ENCODE assay signal across 8 mouse cellular contexts in the genomic region with DNA sequence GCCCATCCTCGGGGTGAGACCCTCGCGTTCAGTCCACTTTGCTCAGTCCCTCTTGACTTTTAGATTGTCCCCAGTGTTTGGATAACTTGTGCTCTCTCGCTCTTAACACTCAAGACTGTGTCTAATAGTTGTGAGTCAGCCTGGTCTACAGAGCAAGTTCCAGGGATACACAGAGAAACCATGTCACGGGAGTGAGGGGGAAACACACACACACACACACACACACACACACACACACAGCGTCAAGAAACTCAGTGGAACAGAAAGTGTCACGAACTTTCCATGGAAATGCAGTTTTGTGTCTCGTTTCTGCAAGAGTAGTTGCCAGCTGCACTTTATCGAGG. TPM values are rescaled to one million over a fixed set of nuclear protein-coding genes. Genes with fewer than 3 reads are reported as not detected.
DNase-seq lines count a peak whose midpoint lies in the region; ATAC-seq and TF ChIP-seq lines count a peak whose summit lies in the region.
"Not testable (repeated sequence)": the region's sequence is repeated elsewhere in the genome, so short reads cannot be mapped to it uniquely, and the experiment has no call there.

No protein-coding gene starts in this region.

- peak overlapping the region; percentile 100 for H3K4me3 ChIP-seq in brown adipose tissue, adult 24 weeks (ENCODE audit: insufficient read depth, low read depth, low read length)
- H3K4me3 ChIP-seq in forebrain, embryonic 11.5 days (ENCODE audit: low read depth, low read length) = peak overlapping the region; percentile 54
- peak overlapping the region; percentile 86 for H3K4me3 ChIP-seq in heart, embryonic 15.5 days
- peak overlapping the region; percentile 70 for H3K4me3 ChIP-seq in intestine, embryonic 16.5 days (ENCODE audit: low read length)
- peak overlapping the region; percentile 95; the same call in 1 of the 2 replicates for H3K4me3 ChIP-seq in liver, adult 2 months (ENCODE audit: insufficient read depth, low read depth, low read length)
- H3K4me3 ChIP-seq in midbrain, embryonic 11.5 days (ENCODE audit: low read depth, low read length) = peak overlapping the region; percentile 63
- peak overlapping the region; percentile 92 for H3K4me3 ChIP-seq in olfactory bulb, adult 2 months (ENCODE audit: insufficient read depth, low read depth, low read length)

- 26% methylated on average over 9 of the region's 9 CpGs for WGBS in forebrain, embryonic 11.5 days
- 25% methylated on average over 9 of the region's 9 CpGs for WGBS in heart, embryonic 15.5 days
- 22% methylated on average over 9 of the region's 9 CpGs for WGBS in intestine, embryonic 16.5 days
- WGBS in liver, adult 2 months = 20% methylated on average over 9 of the region's 9 CpGs
- WGBS in midbrain, embryonic 11.5 days = 33% methylated on average over 9 of the region's 9 CpGs
- 9% methylated on average over 9 of the region's 9 CpGs for WGBS in olfactory bulb, adult 2 months

- H3K27ac ChIP-seq in brown adipose tissue, adult 24 weeks (replicated peaks; ENCODE audit: low read depth, low read length) = 0 out of 2 replicates have a peak overlapping the region, but pooled peaks have one; percentile 91
- H3K27ac ChIP-seq in forebrain, embryonic 11.5 days (ENCODE audit: low read depth, low read length); heart, embryonic 15.5 days; intestine, embryonic 16.5 days (ENCODE audit: low read length); liver, adult 2 months (replicated peaks; ENCODE audit: insufficient read depth, low read depth, low read length); midbrain, embryonic 11.5 days (ENCODE audit: low read depth, low read length); olfactory bulb, adult 2 months (ENCODE audit: insufficient read depth, low read depth, low read length): not testable (repeated sequence)

- not testable (repeated sequence) for TF ChIP-seq POLR2A in liver, adult 2 months (IDR thresholded peaks at IDR 0.05; ENCODE audit: extremely low read depth, insufficient read depth, low read length); olfactory bulb, adult 2 months (IDR thresholded peaks at IDR 0.05; ENCODE audit: insufficient read depth, low read depth, low read length)

- TF ChIP-seq CTCF in liver, adult 2 months (IDR thresholded peaks at IDR 0.05; ENCODE audit: low read depth, low read length); olfactory bulb, adult 2 months (IDR thresholded peaks at IDR 0.05; ENCODE audit: insufficient read depth, low read depth, low read length): not testable (repeated sequence)

- not testable (repeated sequence) for H3K79me2 ChIP-seq in liver, adult 2 months (ENCODE audit: control insufficient read depth, insufficient read depth, low read length)

- peak overlapping the region; percentile 75 for H3K9ac ChIP-seq in forebrain, embryonic 11.5 days (ENCODE audit: low read length)
- peak overlapping the region; percentile 79 for H3K9ac ChIP-seq in heart, embryonic 15.5 days
- H3K9ac ChIP-seq in intestine, embryonic 16.5 days (ENCODE audit: low read depth, low read length) = peak overlapping the region; percentile 87
- H3K9ac ChIP-seq in liver, adult 2 months (ENCODE audit: low read depth, low read length) = peak overlapping the region; percentile 95; the same call in 1 of the 2 replicates
- peak overlapping the region; percentile 85 for H3K9ac ChIP-seq in midbrain, embryonic 11.5 days (ENCODE audit: low read length)

- H3K27me3 ChIP-seq in forebrain, embryonic 11.5 days (ENCODE audit: control insufficient read depth, insufficient read depth, low read length); heart, embryonic 15.5 days; intestine, embryonic 16.5 days (replicated peaks; ENCODE audit: control insufficient read depth, insufficient read depth, low read length); liver, adult 2 months (ENCODE audit: control insufficient read depth, insufficient read depth, low read length); midbrain, embryonic 11.5 days (ENCODE audit: control insufficient read depth, insufficient read depth, low read length): not testable (repeated sequence)

- H3K4me1 ChIP-seq in brown adipose tissue, adult 24 weeks (ENCODE audit: control insufficient read depth, insufficient read depth, insufficient read length, low read length); forebrain, embryonic 11.5 days (replicated peaks; ENCODE audit: control insufficient read depth, insufficient read depth, low read length); heart, embryonic 15.5 days (replicated peaks); intestine, embryonic 16.5 days (ENCODE audit: control insufficient read depth, insufficient read depth, low read length); liver, adult 2 months (ENCODE audit: control insufficient read depth, insufficient read depth, low read length); midbrain, embryonic 11.5 days (ENCODE audit: control insufficient read depth, insufficient read depth, low read length); olfactory bulb, adult 2 months (ENCODE audit: control insufficient read depth, insufficient read depth, low read length): not testable (repeated sequence)

- DNase-seq in 3134 (ENCODE audit: extremely low read depth, insufficient read length, low spot score) = peak; percentile 54
- DNase-seq in forebrain, embryonic 11.5 days (ENCODE audit: low spot score); liver, adult 2 months (ENCODE audit: extremely low read depth, low read depth, low spot score): not testable (repeated sequence)
- peak; percentile 84 for DNase-seq in midbrain, embryonic 11.5 days (ENCODE audit: low spot score, missing footprints)

- H3K9me3 ChIP-seq in forebrain, embryonic 11.5 days (ENCODE audit: control insufficient read depth, low read length); heart, embryonic 15.5 days (replicated peaks); intestine, embryonic 16.5 days (ENCODE audit: control insufficient read depth, low read length); midbrain, embryonic 11.5 days (ENCODE audit: control insufficient read depth, low read length): not testable (repeated sequence)

- ATAC-seq in forebrain, embryonic 11.5 days (replicated peaks; ENCODE audit: low FRiP score); heart, embryonic 15.5 days (replicated peaks; ENCODE audit: insufficient number of reproducible peaks, insufficient read depth, low FRiP score, low read depth); intestine, embryonic 16.5 days; midbrain, embryonic 11.5 days (ENCODE audit: low FRiP score): not testable (repeated sequence)

- peak overlapping the region; percentile 64 for H3K4me2 ChIP-seq in forebrain, embryonic 11.5 days (ENCODE audit: low read depth, low read length, severe bottlenecking)
- peak overlapping the region; percentile 85 for H3K4me2 ChIP-seq in heart, embryonic 15.5 days
- H3K4me2 ChIP-seq in intestine, embryonic 16.5 days (ENCODE audit: low read depth, low read length) = peak overlapping the region; percentile 66
- H3K4me2 ChIP-seq in midbrain, embryonic 11.5 days = peak overlapping the region; percentile 66

- not testable (repeated sequence) for H3K36me3 ChIP-seq in forebrain, embryonic 11.5 days (ENCODE audit: control insufficient read depth, insufficient read depth, low read length); intestine, embryonic 16.5 days (ENCODE audit: control insufficient read depth, insufficient read depth, low read length); liver, adult 2 months (ENCODE audit: control insufficient read depth, insufficient read depth, low read length); midbrain, embryonic 11.5 days (ENCODE audit: control insufficient read depth, insufficient read depth, low read length)
- H3K36me3 ChIP-seq in heart, embryonic 15.5 days = peaks cover 13% of the 10 kb centered on the region

RNA-seq across cellular contexts. Expression of gene Hsp90b1, which starts 19.3 kb away (rescaled TPM):
- 160 and 197 TPM in 2 replicates for polyA plus RNA-seq in brown adipose tissue, adult 24 weeks (2012; ENCODE audit: insufficient read depth, insufficient read length, missing spikeins)
- polyA plus RNA-seq in forebrain, embryonic 11.5 days (2014; fragmentation: Nextera tagmentation; extraction: Ambion mirVana) = 429 and 475 TPM in 2 replicates
- polyA plus RNA-seq in heart, embryonic 15.5 days (2015; fragmentation: Nextera tagmentation; extraction: Ambion mirVana) = 398 and 406 TPM in 2 replicates
- polyA plus RNA-seq in intestine, embryonic 16.5 days (2015; fragmentation: Nextera tagmentation; extraction: Ambion mirVana) = 735 and 756 TPM in 2 replicates
- total RNA-seq in liver, adult 2 months (2014; rRNA removed) = 777 and 830 TPM in 2 replicates
- 78.7 and 83.0 TPM in 2 replicates for polyA plus RNA-seq in liver, adult 2 months (2012; rRNA removed)
- polyA plus RNA-seq in midbrain, embryonic 11.5 days (2014; fragmentation: Nextera tagmentation; extraction: Ambion mirVana) = 477 and 506 TPM in 2 replicates
- polyA plus RNA-seq in olfactory bulb, adult 2 months (2012; ENCODE audit: insufficient read depth, insufficient read length, low replicate concordance, missing spikeins) = 189 TPM in 1 of 2 replicates, not detected in the other

RNA-seq across cellular contexts. Expression of gene Ttc41, which starts 19.6 kb away (rescaled TPM):
- polyA plus RNA-seq in brown adipose tissue, adult 24 weeks (2012; ENCODE audit: insufficient read depth, insufficient read length, missing spikeins) = 0.83 and 1.3 TPM in 2 replicates
- polyA plus RNA-seq in forebrain, embryonic 11.5 days (2014; fragmentation: Nextera tagmentation; extraction: Ambion mirVana) = 2.5 and 3.6 TPM in 2 replicates
- 1.4 and 1.7 TPM in 2 replicates for polyA plus RNA-seq in heart, embryonic 15.5 days (2015; fragmentation: Nextera tagmentation; extraction: Ambion mirVana)
- 1.5 TPM in 2 replicates for polyA plus RNA-seq in intestine, embryonic 16.5 days (2015; fragmentation: Nextera tagmentation; extraction: Ambion mirVana)
- 0.87 and 1.0 TPM in 2 replicates for total RNA-seq in liver, adult 2 months (2014; rRNA removed)
- polyA plus RNA-seq in liver, adult 2 months (2012; rRNA removed) = 0.77 and 1.1 TPM in 2 replicates
- 1.9 and 2.5 TPM in 2 replicates for polyA plus RNA-seq in midbrain, embryonic 11.5 days (2014; fragmentation: Nextera tagmentation; extraction: Ambion mirVana)
- not detected in 2 replicates for polyA plus RNA-seq in olfactory bulb, adult 2 months (2012; ENCODE audit: insufficient read depth, insufficient read length, low replicate concordance, missing spikeins)
